Mouse (Mus musculus) E14TG2a.4 (cell line): ENCODE measurements around the gene 1700020N01Rik.

Source experiments
- H3K27me3 ChIP-seq: 2 replicates; pipeline ENCODE4 v1.6.1; 2014; ENCODE audit warnings: low read length, control low read depth; ENCODE audit not compliant: insufficient read depth
- H3K36me3 ChIP-seq: 2 replicates; pipeline ENCODE4 v1.6.1; 2014; ENCODE audit warnings: low read length, control low read depth; ENCODE audit not compliant: insufficient read depth
- H3K4me1 ChIP-seq: replicated peaks from 2 replicates; pipeline ENCODE4 v1.6.1; 2014; ENCODE audit warnings: low read depth, low read length, control low read depth
- H3K4me3 ChIP-seq: replicated peaks from 2 replicates; pipeline ENCODE4 v1.5.1; 2014; ENCODE audit warnings: mild to moderate bottlenecking, low read length
- H3K9me3 ChIP-seq: 2 replicates; pipeline ENCODE4 v1.6.1; 2014; ENCODE audit warnings: low read length, control low read depth
- CTCF ChIP-seq: conservative IDR thresholded peaks from 2 replicates; pipeline ENCODE4 v1.5.1; 2014; ENCODE audit warnings: low read length
- NANOG ChIP-seq: IDR thresholded peaks from 2 replicates; pipeline ENCODE4 v1.6.1; 2014; ENCODE audit warnings: borderline replicate concordance, low read length, mixed read lengths
- POU5F1 ChIP-seq: IDR thresholded peaks from 2 replicates; pipeline ENCODE4 v1.6.1; 2014; ENCODE audit warnings: low read length, borderline replicate concordance

1700020N01Rik gene

DNA sequence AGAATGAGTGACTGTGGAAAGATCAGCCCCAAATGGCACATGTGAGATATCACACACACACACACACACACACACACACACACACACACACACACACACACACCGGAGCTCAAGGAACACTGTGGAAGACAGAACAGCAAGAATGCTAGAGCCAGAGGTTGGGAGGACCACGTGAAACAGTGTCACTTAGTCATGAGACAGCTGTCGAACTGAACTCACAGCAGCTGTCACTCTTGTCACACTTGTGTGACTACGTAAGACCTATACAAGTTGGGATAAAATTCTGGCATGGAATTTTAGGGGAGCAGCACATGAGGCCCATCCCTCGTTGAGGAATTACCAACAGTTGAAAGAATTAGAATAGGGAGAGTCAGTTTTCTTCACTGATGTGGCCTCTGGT lies 39.7 kb downstream of the 1700020N01Rik start:
- H3K36me3 ChIP-seq = no peaks in the 10 kb centered on the region
- no peak for TF ChIP-seq CTCF
- no peak for TF ChIP-seq POU5F1
- no peak for TF ChIP-seq NANOG
- no peak overlapping the region for H3K4me3 ChIP-seq
- H3K4me1 ChIP-seq = no peaks in the 10 kb centered on the region
- H3K27me3 ChIP-seq = no peaks in the 10 kb centered on the region
- H3K9me3 ChIP-seq = peaks cover 18% of the 10 kb centered on the region

DNA sequence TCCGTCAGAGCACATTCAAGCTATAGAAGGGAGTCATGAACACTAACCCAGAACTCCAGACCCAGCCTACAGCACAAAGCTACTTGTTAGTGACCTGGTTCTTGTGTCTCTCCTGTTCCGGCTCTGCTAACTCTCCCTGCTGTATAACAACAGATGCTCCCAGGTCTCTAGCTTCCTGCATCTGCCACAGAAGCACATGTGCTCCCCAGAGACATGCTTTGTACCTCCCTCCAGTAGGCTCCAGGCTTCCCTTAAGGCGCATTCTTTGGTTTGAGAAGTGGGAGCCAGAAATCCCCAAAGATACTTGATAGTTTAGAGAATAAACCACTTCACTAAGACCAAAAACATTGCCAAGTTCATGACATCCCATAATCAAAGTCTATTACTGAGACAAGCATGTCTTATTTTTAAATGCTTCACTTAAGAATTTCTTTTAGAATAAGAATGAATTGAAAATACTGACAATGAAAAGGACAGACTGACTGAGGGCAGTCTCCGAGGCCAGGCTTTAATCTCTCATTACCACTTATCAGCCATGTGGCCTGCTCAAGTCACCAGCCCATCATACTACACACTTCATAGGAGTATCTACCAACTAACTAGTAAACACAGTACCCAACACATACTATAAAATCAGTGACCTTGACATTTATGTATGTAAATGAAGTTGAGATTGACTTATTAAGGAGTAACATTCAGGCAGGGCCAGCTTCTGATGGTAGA lies 43.2 kb downstream of the 1700020N01Rik start:
- Histone ChIP-seq H3K36me3 (no peaks in the 10 kb centered on the region), H3K4me1 (no peaks in the 10 kb centered on the region), H3K4me3 (no peak overlapping the region), H3K9me3 (peaks cover 26% of the 10 kb centered on the region), H3K27me3 (no peaks in the 10 kb centered on the region)
- TF ChIP-seq NANOG (no peak), CTCF (no peak), POU5F1 (no peak)

DNA sequence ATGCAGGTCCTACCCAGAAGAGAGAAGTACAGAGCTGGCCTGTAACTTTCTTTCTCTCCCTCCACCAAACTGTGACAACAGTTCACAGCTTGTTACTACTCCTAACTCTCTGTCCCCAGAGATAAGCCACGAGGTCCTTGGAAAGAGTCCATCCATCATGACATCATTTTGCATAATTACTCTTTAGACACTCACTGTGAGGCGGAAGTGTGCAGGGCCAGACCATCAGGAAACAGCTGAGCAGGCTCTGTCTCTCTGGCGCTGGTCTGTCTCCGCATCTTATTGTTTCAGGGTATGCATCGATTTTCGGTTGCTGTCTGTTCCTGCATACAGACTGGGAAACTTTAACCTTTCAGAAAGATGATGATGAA lies 43.8 kb downstream of the 1700020N01Rik start:
- Histone ChIP-seq H3K4me3 (no peak overlapping the region), H3K36me3 (no peaks in the 10 kb centered on the region), H3K9me3 (peaks cover 26% of the 10 kb centered on the region), H3K27me3 (no peaks in the 10 kb centered on the region), H3K4me1 (no peaks in the 10 kb centered on the region)
- TF ChIP-seq CTCF = no peak
- TF ChIP-seq POU5F1 = no peak
- TF ChIP-seq NANOG = no peak

DNA sequence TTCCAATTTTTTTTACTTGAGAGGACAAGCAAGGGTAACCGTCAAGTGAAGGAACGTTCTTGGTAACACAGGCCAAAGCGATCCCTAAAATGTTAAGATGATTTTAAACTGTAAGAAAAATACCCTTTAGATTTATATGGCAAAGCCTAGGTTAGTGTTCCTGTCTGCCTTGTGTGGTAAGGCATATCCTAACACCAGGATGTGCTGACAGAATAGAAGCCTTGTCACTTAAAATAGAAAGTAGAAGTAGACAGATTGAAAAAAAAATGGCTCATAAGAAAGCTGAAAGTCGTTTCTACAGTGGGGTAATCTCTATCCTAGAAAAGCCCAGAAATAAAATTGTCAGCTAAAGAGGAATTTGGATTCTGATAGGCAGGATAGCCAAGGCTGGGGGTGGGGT lies 58.4 kb downstream of the 1700020N01Rik start:
- no peak overlapping the region for H3K4me3 ChIP-seq

DNA sequence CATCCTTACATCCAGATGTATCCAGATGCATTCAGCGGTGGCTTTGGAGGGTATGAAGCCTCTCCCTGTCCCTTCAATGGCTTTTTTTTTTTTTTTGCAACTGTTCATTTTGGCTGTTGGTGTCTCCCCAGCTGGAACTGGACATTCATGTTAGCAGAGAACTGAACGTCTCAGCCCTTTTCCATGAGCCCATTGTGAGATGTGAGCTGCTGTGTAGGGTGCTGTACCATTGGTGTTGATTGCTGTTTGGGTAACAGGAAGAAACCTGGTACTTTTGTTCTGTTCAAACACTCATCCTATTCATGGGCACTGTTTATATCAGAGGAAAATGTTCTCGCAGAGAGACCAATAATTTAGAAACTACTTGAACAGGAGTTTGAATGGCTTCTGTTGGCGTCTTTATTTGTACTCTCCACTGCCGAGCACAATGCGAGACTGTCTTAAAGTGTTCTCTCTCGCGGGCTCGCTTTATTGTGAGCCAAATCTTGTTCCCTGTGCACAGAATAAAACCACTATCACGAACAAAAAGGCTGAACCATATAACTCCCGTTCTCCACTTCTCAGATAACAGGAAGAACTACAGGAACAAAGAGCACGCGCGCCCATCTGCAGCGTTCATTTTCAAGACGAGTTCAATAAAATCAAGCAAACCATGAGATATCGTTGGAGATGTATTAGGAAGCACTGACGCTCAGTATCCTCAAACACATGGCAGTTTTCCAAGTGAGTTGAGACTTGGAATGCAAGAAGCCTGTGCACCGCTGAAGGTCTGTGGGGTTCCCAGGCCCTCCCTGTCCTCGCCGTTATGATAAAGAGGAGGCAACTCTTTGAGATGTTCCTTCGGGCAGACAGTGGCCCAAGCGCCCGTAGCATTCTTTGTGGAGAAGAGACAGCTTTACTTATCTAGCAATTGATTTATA lies 59.7 kb downstream of the 1700020N01Rik start:
- Histone ChIP-seq H3K4me1 (no peaks in the 10 kb centered on the region), H3K4me3 (no peak overlapping the region), H3K9me3 (peaks cover 52% of the 10 kb centered on the region), H3K27me3 (no peaks in the 10 kb centered on the region), H3K36me3 (peaks cover 9% of the 10 kb centered on the region; the same call in 1 of the 2 replicates)
- TF ChIP-seq POU5F1 = no peak
- TF ChIP-seq NANOG = no peak
- no peak for TF ChIP-seq CTCF

More for the DNA sequence above, 58.4 kb downstream of the 1700020N01Rik start:
- no peaks in the 10 kb centered on the region for H3K27me3 ChIP-seq
- TF ChIP-seq POU5F1 (no peak), NANOG (no peak), CTCF (no peak)
- H3K36me3 ChIP-seq = peaks cover 9% of the 10 kb centered on the region; the same call in 1 of the 2 replicates
- no peaks in the 10 kb centered on the region for H3K4me1 ChIP-seq
- peaks cover 52% of the 10 kb centered on the region for H3K9me3 ChIP-seq

DNA sequence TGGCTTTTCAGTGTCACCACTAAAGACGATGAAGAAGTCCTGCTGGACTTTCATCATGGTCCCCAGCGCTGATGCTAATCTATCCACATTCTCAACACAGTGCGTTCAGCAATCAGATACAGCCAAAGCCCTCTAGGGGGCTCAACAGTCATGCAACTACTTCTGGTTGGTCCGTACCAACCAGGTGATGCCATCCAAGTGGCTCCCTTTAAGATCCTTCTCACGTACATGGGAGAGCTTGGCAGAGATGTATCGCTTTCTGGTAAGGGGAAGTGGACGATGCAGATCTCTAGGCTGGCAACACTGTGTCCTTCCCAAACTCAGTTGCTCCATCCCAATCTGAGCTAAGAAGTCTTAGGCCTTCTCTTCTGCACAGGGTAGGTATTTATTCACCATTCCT lies 60.5 kb downstream of the 1700020N01Rik start:
- Histone ChIP-seq H3K4me3 (no peak overlapping the region), H3K9me3 (peaks cover 52% of the 10 kb centered on the region), H3K36me3 (peaks cover 9% of the 10 kb centered on the region; the same call in 1 of the 2 replicates), H3K27me3 (no peaks in the 10 kb centered on the region), H3K4me1 (no peaks in the 10 kb centered on the region)
- TF ChIP-seq POU5F1 = no peak
- TF ChIP-seq NANOG = no peak
- no peak for TF ChIP-seq CTCF

DNA sequence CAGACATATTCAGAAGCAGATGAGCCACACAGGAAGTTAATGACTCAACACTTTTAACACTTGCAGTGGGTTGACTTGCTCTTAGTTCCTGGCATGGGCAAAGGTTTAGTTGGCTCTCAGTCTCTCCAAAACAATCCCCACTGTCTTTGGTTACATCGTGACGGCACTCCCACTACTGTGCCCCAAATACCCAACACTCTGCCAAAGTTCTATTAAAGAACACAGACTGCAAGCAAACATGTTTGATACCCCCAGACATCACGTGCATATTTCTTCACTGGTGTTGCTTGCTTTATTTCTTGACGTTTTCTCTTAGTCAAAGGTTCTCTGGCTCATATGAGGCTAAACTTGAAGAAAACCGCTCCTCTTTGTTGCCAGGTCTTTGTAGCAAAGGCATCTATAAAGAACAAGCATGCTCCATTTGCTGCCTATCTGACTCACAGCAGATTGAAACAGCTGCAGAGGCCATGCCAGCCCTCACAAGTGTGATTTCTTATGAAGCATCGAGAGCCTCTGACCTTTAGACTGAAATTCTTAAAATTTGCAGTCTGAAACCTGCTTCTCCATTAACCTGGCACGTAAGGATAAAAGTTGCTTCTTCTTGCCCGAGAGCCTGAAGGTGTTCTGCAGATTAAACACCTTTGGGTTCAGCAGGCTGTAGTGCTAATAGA lies 66.8 kb downstream of the 1700020N01Rik start:
- H3K27me3 ChIP-seq = no peaks in the 10 kb centered on the region
- no peaks in the 10 kb centered on the region for H3K4me1 ChIP-seq
- TF ChIP-seq POU5F1 (no peak), CTCF (no peak), NANOG (no peak)

DNA sequence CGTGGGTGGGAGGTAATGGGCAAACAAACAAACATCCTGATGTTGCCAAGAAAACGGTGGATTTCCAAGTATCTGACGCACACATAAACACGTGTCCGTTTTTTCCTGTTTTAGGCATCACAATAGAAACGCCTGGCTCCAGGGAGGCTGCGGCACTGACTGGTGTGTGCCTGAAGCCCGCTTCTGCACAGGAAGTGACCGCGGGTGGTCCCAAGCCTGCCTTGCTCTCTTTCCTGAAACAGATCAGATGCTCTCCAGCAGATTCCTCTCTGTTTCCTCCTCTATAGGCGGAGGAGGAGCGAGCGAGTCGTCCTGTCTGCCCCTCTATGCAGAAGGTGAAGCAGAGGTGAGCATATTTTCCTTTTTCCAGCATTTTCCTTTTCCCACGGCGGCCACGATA lies 76.0 kb downstream of the 1700020N01Rik start:
- Histone ChIP-seq H3K27me3 (no peaks in the 10 kb centered on the region), H3K9me3 (no peaks in the 10 kb centered on the region), H3K4me3 (peak overlapping the region; percentile 26), H3K36me3 (no peaks in the 10 kb centered on the region), H3K4me1 (peaks cover 19% of the 10 kb centered on the region)
- TF ChIP-seq POU5F1 (no peak), NANOG (no peak), CTCF (no peak)

More for the DNA sequence above, 66.8 kb downstream of the 1700020N01Rik start:
- Histone ChIP-seq H3K4me3 (no peak overlapping the region), H3K36me3 (no peaks in the 10 kb centered on the region), H3K9me3 (no peaks in the 10 kb centered on the region; the same call in 1 of the 2 replicates)
